Mouse (Mus musculus): Measurements from ENCODE around the gene Ntrk2. TPM values are rescaled to one million over a fixed set of nuclear protein-coding genes. Genes with fewer than 3 reads are reported as not detected.

Ntrk2 gene
- total RNA-seq, 4 experiments from 2014 or later: 11.9 to 31.5 (median 21.0) TPM

- DNase-seq: no peak
Observed at GRCm38 (mm10) chr13:58843826-58844225, 37.5 kb downstream of the Ntrk2 start.

GRCm38 (mm10) chr13:58848578-58848977 is 42.2 kb downstream of the Ntrk2 start:
- no peak for DNase-seq

GRCm38 (mm10) chr13:58853685-58854084 is 47.3 kb downstream of the Ntrk2 start:
- no peak for DNase-seq

GRCm38 (mm10) chr13:58866239-58866638 is 59.9 kb downstream of the Ntrk2 start:
- DNase-seq: no peak

- DNase-seq: no peak
Observed at GRCm38 (mm10) chr13:58866776-58867435, 60.5 kb downstream of the Ntrk2 start.

- DNase-seq: no peak
Observed at GRCm38 (mm10) chr13:58882468-58882867, 76.1 kb downstream of the Ntrk2 start.

GRCm38 (mm10) chr13:58882916-58883315 is 76.5 kb downstream of the Ntrk2 start:
- DNase-seq: no peak

- no peak for DNase-seq
Observed at GRCm38 (mm10) chr13:58886108-58886507, 79.7 kb downstream of the Ntrk2 start.

GRCm38 (mm10) chr13:58896254-58896910 is 90.0 kb downstream of the Ntrk2 start:
- DNase-seq: no peak

GRCm38 (mm10) chr13:58899337-58899736 is 93.0 kb downstream of the Ntrk2 start:
- no peak for DNase-seq

GRCm38 (mm10) chr13:58902313-58902712 is 95.9 kb downstream of the Ntrk2 start:
- DNase-seq: no peak

- no peak for DNase-seq
Observed at GRCm38 (mm10) chr13:58904742-58905735, 98.7 kb downstream of the Ntrk2 start.

- no peak for DNase-seq
Observed at GRCm38 (mm10) chr13:58911936-58912335, 105.6 kb downstream of the Ntrk2 start.

GRCm38 (mm10) chr13:58912559-58912958 is 106.2 kb downstream of the Ntrk2 start:
- DNase-seq: no peak

- DNase-seq: no peak
Observed at GRCm38 (mm10) chr13:58914061-58914814, 107.9 kb downstream of the Ntrk2 start.

- DNase-seq: no peak
Observed at GRCm38 (mm10) chr13:58916348-58916747, 110.0 kb downstream of the Ntrk2 start.

GRCm38 (mm10) chr13:58920241-58920640 is 113.9 kb downstream of the Ntrk2 start:
- no peak for DNase-seq

GRCm38 (mm10) chr13:58921255-58921654 is 114.9 kb downstream of the Ntrk2 start:
- DNase-seq: no peak

- no peak for DNase-seq
Observed at GRCm38 (mm10) chr13:58921705-58922104, 115.3 kb downstream of the Ntrk2 start.

- DNase-seq: no peak
Observed at GRCm38 (mm10) chr13:58922174-58922573, 115.8 kb downstream of the Ntrk2 start.

- no peak for DNase-seq
Observed at GRCm38 (mm10) chr13:58923496-58923895, 117.1 kb downstream of the Ntrk2 start.

- DNase-seq: no peak
Observed at GRCm38 (mm10) chr13:58924486-58924885, 118.1 kb downstream of the Ntrk2 start.
